8 mouse cellular contexts compared by ENCODE assay signal in the genomic region with DNA sequence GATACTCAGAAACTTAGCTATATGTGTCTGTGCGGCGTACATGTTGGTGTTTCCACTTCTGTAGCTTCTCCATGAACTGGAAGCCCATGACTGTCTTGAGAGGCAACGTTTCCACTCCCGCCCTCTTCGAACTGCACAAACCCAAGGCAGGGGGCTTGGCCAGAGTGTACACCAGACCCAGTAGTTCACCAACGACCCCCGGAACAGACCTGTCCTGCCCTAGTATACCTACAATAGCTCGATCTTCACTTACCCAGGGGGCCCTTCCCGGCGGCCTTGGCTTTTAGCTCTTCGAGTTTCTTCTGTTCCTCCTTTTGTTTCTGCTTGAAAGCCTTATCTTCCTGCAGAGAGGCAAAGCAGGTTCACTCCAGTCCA. TPM values are rescaled to one million over a fixed set of nuclear protein-coding genes. Genes with fewer than 3 reads are reported as not detected.
DNase-seq lines count a peak whose midpoint lies in the region; ATAC-seq lines count a peak whose summit lies in the region.

No protein-coding gene starts in this region.

- peaks cover 29% of the 10 kb centered on the region for H3K36me3 ChIP-seq in kidney, embryonic 15.5 days
- H3K36me3 ChIP-seq in hindbrain, embryonic 16.5 days (ENCODE audit: control insufficient read depth, insufficient read depth, low read length), result 0 out of 2 replicates have a peak, but pooled peaks cover 3% of the 10 kb centered on the region
- H3K36me3 ChIP-seq in midbrain, embryonic 16.5 days (ENCODE audit: control insufficient read depth, insufficient read depth, low read length), result peaks cover 6% of the 10 kb centered on the region

- no peak for DNase-seq in kidney, postnatal 36 days
- DNase-seq in c-Kit-positive CD71-positive TER-119-positive erythroid progenitor cells, embryonic 14.5 days (ENCODE audit: low spot score), result peak; percentile 17
- no peak for DNase-seq in urinary bladder, postnatal 25 days (ENCODE audit: low spot score)
- no peak for DNase-seq in thymus, postnatal 14 days
- no peak for DNase-seq in thymus, postnatal 25 days

- peaks cover 21% of the 10 kb centered on the region for H3K4me1 ChIP-seq in kidney, embryonic 15.5 days
- H3K4me1 ChIP-seq in hindbrain, embryonic 16.5 days (ENCODE audit: control insufficient read depth, insufficient read depth, low read depth, low read length), result peaks cover 18% of the 10 kb centered on the region
- H3K4me1 ChIP-seq in midbrain, embryonic 16.5 days (ENCODE audit: control insufficient read depth, insufficient read depth, low read length), result peaks cover 20% of the 10 kb centered on the region

- peak; percentile 16; the same call in 1 of the 2 replicates for ATAC-seq in kidney, embryonic 15.5 days (replicated peaks; ENCODE audit: low FRiP score)
- peak; percentile 24; the same call in 1 of the 2 replicates for ATAC-seq in hindbrain, embryonic 16.5 days
- peak; percentile 54 for ATAC-seq in midbrain, embryonic 16.5 days

- H3K27me3 ChIP-seq in kidney, embryonic 15.5 days, result no peaks in the 10 kb centered on the region
- H3K27me3 ChIP-seq in hindbrain, embryonic 16.5 days (replicated peaks; ENCODE audit: control insufficient read depth, insufficient read depth, low read length), result no peaks in the 10 kb centered on the region
- H3K27me3 ChIP-seq in midbrain, embryonic 16.5 days (ENCODE audit: control insufficient read depth, insufficient read depth, low read depth, low read length), result no peaks in the 10 kb centered on the region

- peak overlapping the region; percentile 82 for H3K27ac ChIP-seq in kidney, embryonic 15.5 days
- peak overlapping the region; percentile 73 for H3K27ac ChIP-seq in hindbrain, embryonic 16.5 days (ENCODE audit: low read depth, low read length)
- peak overlapping the region; percentile 81 for H3K27ac ChIP-seq in midbrain, embryonic 16.5 days (ENCODE audit: low read length)

- peak overlapping the region; percentile 66 for H3K4me2 ChIP-seq in kidney, embryonic 15.5 days
- peak overlapping the region; percentile 73 for H3K4me2 ChIP-seq in hindbrain, embryonic 16.5 days (ENCODE audit: low read length)
- H3K4me2 ChIP-seq in midbrain, embryonic 16.5 days (ENCODE audit: low read length), result peak overlapping the region; percentile 74

- no peaks in the 10 kb centered on the region for H3K9me3 ChIP-seq in kidney, embryonic 15.5 days (replicated peaks)
- no peaks in the 10 kb centered on the region for H3K9me3 ChIP-seq in hindbrain, embryonic 16.5 days (ENCODE audit: control insufficient read depth, low read length)
- no peaks in the 10 kb centered on the region for H3K9me3 ChIP-seq in midbrain, embryonic 16.5 days (replicated peaks; ENCODE audit: control insufficient read depth, low read length, poor library complexity, severe bottlenecking)

- peak overlapping the region; percentile 81 for H3K9ac ChIP-seq in kidney, embryonic 15.5 days
- H3K9ac ChIP-seq in hindbrain, embryonic 16.5 days (ENCODE audit: low read depth, low read length), result peak overlapping the region; percentile 79
- peak overlapping the region; percentile 83 for H3K9ac ChIP-seq in midbrain, embryonic 16.5 days (ENCODE audit: low read depth, low read length)

- whole genome bisulfite sequencing in kidney, embryonic 15.5 days, result 2% methylated on average over 11 of the region's 11 CpGs
- 10% methylated on average over 11 of the region's 11 CpGs for WGBS in hindbrain, embryonic 16.5 days
- WGBS in midbrain, embryonic 16.5 days, result 4% methylated on average over 11 of the region's 11 CpGs

- peak overlapping the region; percentile 81 for H3K4me3 ChIP-seq in kidney, embryonic 15.5 days (replicated peaks)
- H3K4me3 ChIP-seq in hindbrain, embryonic 16.5 days (ENCODE audit: low read length), result peak overlapping the region; percentile 63
- H3K4me3 ChIP-seq in midbrain, embryonic 16.5 days (ENCODE audit: low read depth, low read length), result peak overlapping the region; percentile 74

RNA-seq across cellular contexts. Expression of a gene that starts 0.6 kb away (rescaled TPM):
- 12.9 and 13.6 TPM in 2 replicates for polyA plus RNA-seq in kidney, embryonic 15.5 days (2015; fragmentation: Nextera tagmentation; extraction: Ambion mirVana)
- 12.5 and 13.1 TPM in 2 replicates for polyA plus RNA-seq in hindbrain, embryonic 16.5 days (2015; fragmentation: Nextera tagmentation; extraction: Ambion mirVana)
- 12.5 and 13.1 TPM in 2 replicates for polyA plus RNA-seq in midbrain, embryonic 16.5 days (2015; fragmentation: Nextera tagmentation; extraction: Ambion mirVana)

RNA-seq across cellular contexts. Expression of a gene that starts 0.7 kb away (rescaled TPM):
- polyA plus RNA-seq in kidney, embryonic 15.5 days (2015; fragmentation: Nextera tagmentation; extraction: Ambion mirVana), result 616 and 693 TPM in 2 replicates
- polyA plus RNA-seq in hindbrain, embryonic 16.5 days (2015; fragmentation: Nextera tagmentation; extraction: Ambion mirVana), result 586 and 663 TPM in 2 replicates
- 674 and 688 TPM in 2 replicates for polyA plus RNA-seq in midbrain, embryonic 16.5 days (2015; fragmentation: Nextera tagmentation; extraction: Ambion mirVana)

RNA-seq across cellular contexts. Expression of a gene that starts 7.8 kb away (rescaled TPM):
- polyA plus RNA-seq in kidney, embryonic 15.5 days (2015; fragmentation: Nextera tagmentation; extraction: Ambion mirVana), result 26.3 and 27.0 TPM in 2 replicates
- polyA plus RNA-seq in hindbrain, embryonic 16.5 days (2015; fragmentation: Nextera tagmentation; extraction: Ambion mirVana), result 30.0 and 31.8 TPM in 2 replicates
- polyA plus RNA-seq in midbrain, embryonic 16.5 days (2015; fragmentation: Nextera tagmentation; extraction: Ambion mirVana), result 31.5 and 34.1 TPM in 2 replicates

RNA-seq across cellular contexts. Expression of a gene that starts 13.5 kb away (rescaled TPM):
- polyA plus RNA-seq in kidney, embryonic 15.5 days (2015; fragmentation: Nextera tagmentation; extraction: Ambion mirVana), result 15.2 and 19.4 TPM in 2 replicates
- 12.6 and 18.2 TPM in 2 replicates for polyA plus RNA-seq in hindbrain, embryonic 16.5 days (2015; fragmentation: Nextera tagmentation; extraction: Ambion mirVana)
- 17.9 and 19.1 TPM in 2 replicates for polyA plus RNA-seq in midbrain, embryonic 16.5 days (2015; fragmentation: Nextera tagmentation; extraction: Ambion mirVana)

RNA-seq across cellular contexts. Expression of a gene that starts 22.2 kb away (rescaled TPM):
- polyA plus RNA-seq in kidney, embryonic 15.5 days (2015; fragmentation: Nextera tagmentation; extraction: Ambion mirVana), result 11.1 and 13.8 TPM in 2 replicates
- polyA plus RNA-seq in hindbrain, embryonic 16.5 days (2015; fragmentation: Nextera tagmentation; extraction: Ambion mirVana), result 13.6 and 14.2 TPM in 2 replicates
- 12.1 and 13.7 TPM in 2 replicates for polyA plus RNA-seq in midbrain, embryonic 16.5 days (2015; fragmentation: Nextera tagmentation; extraction: Ambion mirVana)
